Mouse (Mus musculus): ENCODE measurements around the gene Exo5.
A peak's percentile ranks its signal among the peaks of the same experiment; 100 is the strongest.

The Exo5 gene

GRCm38 (mm10) chr4:120924554-120925299, at the start of gene Exo5:
TSS of gene Exo5 (minus strand) at chr4:120925017.
- DNase-seq (ENCODE audit: low spot score in 2 of 2) = peak; percentile 91 to 93

DNA sequence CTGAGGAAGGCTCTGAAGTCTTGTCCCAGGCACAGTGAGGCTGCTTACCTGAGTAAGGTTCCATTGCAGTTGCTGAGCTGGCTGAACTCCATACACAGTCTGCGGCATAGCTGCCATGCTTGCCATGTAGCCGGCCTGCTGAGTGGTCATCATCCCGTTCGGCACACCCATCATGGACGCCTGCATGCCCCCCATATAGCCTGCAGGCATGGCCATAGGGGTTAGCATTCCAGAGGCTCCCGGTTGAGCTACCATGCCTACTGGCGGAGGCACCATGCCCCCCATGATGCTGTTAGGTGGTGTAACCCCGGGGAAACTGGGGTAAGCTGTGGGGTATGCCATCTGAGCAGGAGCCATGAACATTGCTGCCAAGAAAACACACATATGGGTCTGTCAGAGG, 47.0 kb upstream of the Exo5 start:
- no peak for DNase-seq (ENCODE audit: low spot score in 2 of 2)

- peak in 1 of 2 experiments; percentile 35 for DNase-seq (ENCODE audit: low spot score in 2 of 2)
These were observed 44.7 kb upstream of the Exo5 start for GRCm38 (mm10) chr4:120969382-120970146.

DNA sequence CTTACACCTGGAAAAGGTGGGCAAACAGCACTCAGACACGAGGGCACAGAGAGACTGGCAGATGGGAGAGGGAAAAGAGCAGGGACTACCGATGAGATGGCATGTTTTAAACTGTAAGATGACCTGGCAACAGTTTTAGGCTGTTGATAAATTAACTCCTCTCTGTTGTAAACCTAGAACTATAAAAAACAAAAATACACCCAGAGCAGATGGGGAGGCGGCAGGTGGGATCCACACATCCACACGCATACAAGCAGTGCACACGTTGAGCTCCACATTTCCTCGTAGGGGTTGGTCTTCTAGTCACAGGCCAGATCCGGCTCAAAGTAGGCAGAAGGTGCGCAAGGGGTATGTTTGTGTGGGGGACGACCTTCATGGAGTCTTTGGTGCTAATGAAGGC, 43.7 kb upstream of the Exo5 start:
- no peak for DNase-seq (ENCODE audit: low spot score in 2 of 2)

DNA sequence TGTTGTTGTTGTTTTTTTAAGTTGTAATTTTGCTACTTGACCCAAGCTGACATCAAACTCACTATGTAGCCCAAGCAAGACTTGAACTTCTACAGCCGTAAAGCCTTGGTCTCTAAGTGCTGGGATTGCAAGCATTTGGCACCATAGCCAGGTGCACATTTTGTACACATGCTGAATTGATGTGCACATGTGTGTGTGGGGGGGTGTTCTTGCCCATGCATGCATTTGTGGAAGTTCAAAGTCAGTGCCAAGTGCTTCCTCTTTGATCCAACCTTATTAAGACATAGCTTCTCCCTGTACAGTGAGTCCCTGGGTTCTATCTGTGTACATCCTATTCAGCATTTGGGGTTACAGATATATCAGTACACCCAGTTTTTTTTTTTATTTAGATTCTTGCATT, 30.8 kb upstream of the Exo5 start:
- no peak for DNase-seq (ENCODE audit: low spot score in 2 of 2)

DNA sequence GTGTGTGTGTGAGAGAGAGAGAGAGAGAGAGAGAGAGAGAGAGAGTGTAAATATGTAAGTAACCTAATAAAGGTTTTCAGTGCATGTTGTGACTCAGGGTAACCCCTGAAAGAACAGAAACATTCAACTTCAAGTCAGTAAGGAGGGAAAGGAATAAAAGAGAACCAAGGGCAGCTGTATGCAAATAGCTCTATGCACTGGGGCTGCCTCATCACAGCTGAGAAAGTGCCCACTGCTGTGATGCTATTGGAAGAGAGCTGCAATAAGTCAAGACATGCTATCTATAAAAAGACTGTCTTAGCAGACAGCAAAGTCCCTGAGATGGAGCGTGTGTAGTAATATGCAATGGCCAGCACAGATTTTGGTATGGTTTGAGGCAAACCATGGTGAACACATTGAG, 28.9 kb upstream of the Exo5 start:
- DNase-seq (ENCODE audit: low spot score in 2 of 2) = no peak

DNA sequence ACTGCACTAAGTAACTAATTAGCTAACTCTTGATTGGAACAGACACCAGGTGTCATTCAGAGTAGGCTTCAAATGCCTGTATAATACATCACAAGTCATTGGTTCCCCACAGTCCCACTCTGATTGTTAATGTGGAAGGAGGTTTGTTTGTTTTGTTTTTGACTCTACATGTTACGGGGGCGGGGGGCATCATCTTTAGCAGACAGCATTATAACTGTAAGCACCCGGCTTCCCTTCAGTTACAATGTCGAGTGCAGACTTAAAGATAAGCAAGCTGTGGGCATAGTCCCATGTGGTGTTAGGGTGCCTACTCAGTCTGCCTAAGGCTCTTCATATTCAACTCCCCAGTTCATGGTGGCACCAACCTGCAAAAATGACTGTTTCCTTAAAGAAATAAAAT, 28.2 kb upstream of the Exo5 start:
- DNase-seq (ENCODE audit: low spot score in 2 of 2) = no peak

- DNase-seq (ENCODE audit: low spot score in 2 of 2) = no peak
These were observed 27.3 kb upstream of the Exo5 start for GRCm38 (mm10) chr4:120952163-120952562.

- peak; percentile 85 to 92 for DNase-seq (ENCODE audit: low spot score in 2 of 2)
These were observed 26.7 kb upstream of the Exo5 start, which contains the start of gene Zfp69 for GRCm38 (mm10) chr4:120951428-120951973. TSS of gene Zfp69 (minus strand) at chr4:120951699.

- no peak for DNase-seq (ENCODE audit: low spot score in 2 of 2)
These were observed 26.1 kb upstream of the Exo5 start for GRCm38 (mm10) chr4:120950763-120951427.

GRCm38 (mm10) chr4:120948938-120949337, 24.1 kb upstream of the Exo5 start:
- peak in 1 of 2 experiments; percentile 14 for DNase-seq (ENCODE audit: low spot score in 2 of 2)

DNA sequence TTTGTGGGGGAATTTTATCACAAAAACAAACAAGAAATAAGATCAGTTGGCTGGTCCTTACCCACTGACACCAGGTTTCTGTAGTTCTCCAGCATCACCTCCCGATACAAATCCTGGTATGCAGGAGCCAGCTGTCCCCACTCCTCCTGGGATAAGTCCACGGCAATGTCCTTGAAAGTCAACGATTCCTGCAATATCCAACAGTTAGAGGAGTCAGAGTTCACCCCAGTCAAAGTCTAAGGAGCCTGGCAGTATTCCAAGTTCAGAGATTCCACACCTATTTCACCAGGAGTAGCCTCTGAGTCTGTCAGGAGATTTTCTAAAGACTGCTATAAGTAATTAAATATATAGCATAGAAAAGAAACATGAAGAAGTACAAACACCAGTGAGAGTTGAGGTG, 10.2 kb upstream of the Exo5 start:
- DNase-seq (ENCODE audit: low spot score in 2 of 2) = no peak

DNA sequence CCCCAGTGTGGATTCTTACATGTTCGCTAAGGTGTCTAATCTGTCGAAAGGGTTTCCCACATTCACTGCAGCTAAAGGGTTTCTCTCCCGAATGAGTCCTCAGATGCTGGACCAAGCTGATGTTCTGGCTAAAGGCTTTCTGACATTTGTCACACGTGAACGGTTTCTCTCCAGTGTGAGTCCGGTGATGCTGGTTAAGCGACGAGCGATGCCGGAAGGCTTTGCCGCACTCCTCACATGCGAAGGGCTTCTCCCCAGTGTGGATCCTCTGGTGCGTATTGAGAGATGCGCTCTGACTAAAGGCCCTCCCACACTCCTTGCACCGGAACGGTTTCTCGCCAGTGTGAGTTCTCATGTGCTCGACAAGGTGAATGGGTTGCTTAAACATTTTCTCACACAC, 5.9 kb upstream of the Exo5 start:
- no peak for DNase-seq (ENCODE audit: low spot score in 2 of 2)

- no peak for DNase-seq (ENCODE audit: low spot score in 2 of 2)
These were observed 3.9 kb upstream of the Exo5 start for GRCm38 (mm10) chr4:120928686-120929085.

DNA sequence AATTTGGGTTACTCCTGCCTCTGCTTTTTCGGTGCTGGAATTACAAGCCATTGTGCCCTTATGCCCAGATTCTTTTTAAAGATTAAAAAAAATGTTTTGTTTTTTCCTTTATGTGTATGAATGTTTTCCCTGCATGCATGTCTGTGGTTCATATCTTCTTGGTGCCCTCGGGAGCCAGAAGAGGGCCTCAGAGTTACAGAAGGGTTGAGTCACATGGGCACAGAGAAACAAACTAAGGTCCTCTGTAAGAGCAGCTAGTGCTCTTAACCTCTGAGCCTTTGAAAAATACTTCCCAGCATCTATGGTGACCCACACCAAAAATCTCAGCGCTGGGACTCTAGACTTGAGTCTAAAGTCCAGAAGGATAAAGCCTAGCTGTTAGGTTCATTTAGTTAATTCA, 569 bp upstream of the Exo5 start:
- DNase-seq (ENCODE audit: low spot score in 2 of 2) = peak; percentile 42 to 45

- no peak for DNase-seq (ENCODE audit: low spot score in 2 of 2)
These were observed 3.4 kb downstream of the Exo5 start for GRCm38 (mm10) chr4:120921461-120921860.

DNA sequence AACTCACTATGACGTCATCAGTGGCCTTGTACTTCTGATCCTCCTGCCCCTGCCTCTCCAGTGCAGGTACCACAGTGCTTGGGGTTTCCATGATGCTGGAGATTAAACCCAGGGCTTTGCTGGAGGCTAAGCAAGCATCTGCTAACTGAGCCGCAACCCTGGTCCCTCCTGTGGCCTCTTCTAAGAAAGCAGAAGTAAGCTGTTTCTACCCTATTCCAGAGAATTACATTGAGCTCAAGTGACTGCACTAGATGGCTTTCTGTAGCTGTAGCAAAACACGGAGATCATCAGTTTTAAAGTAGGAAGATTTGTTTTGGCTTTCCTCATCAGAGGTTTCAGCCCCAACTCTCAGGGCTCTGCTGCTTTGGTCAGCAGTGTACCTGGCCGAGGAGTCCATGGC, 10.3 kb downstream of the Exo5 start:
- no peak for DNase-seq (ENCODE audit: low spot score in 2 of 2)

DNA sequence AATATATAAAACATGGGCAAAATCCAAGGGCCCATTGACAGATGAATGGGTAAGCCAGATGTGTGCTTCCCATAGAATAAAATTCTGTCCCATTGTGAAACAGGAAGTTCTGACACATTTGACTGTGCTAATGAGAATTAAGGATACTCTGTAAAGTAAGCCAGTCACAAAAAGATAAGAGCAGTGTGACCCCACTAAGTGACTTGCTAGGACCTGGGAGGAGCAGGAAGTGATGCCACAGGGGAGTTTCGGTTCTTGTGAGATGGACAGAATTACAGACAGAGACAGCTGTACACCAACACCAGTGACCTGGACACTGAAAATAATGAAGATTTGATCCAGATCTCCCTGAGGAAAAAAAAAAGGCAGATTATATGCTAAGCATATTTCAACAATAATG, 11.0 kb downstream of the Exo5 start:
- no peak for DNase-seq (ENCODE audit: low spot score in 2 of 2)

- no peak for DNase-seq (ENCODE audit: low spot score in 2 of 2)
These were observed 11.4 kb downstream of the Exo5 start for GRCm38 (mm10) chr4:120913443-120913842.

- DNase-seq (ENCODE audit: low spot score in 2 of 2) = no peak
These were observed 12.0 kb downstream of the Exo5 start for GRCm38 (mm10) chr4:120912866-120913265.

- DNase-seq (ENCODE audit: low spot score in 2 of 2) = no peak
These were observed 13.7 kb downstream of the Exo5 start for GRCm38 (mm10) chr4:120911086-120911485.

DNA sequence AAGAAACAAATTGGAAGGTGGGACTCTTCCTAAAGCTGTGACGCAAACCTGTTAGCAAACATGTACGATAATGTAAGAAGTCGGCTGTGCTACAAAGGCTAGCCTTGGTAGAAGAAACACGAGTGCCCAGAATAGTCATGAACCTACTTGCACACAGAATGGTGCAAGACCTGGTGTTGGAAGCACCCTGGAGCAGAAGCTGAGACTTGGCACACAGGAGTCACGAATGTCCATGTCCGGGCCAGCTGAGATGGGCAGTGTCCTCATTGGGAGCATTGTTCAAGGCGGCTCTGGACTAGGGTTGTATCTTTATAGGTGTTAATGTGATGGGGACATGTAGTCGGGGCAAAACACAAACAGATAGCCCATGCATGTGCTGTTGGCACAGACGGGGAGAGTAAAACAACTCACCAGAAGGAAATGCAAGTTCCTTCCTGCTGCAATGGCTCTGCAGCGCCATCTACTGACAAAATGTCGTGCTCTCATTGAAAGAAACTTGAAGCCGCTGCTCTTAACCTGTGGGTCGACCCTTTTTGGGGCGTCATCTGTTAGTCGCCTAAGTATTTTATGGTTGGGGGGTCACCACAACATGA, 15.2 kb downstream of the Exo5 start:
- DNase-seq (ENCODE audit: low spot score in 2 of 2) = peak; percentile 18 to 65
